Mouse (Mus musculus) ES-E14 (cell line): ENCODE data around the gene Add1. TPM values are rescaled to one million over a fixed set of nuclear protein-coding genes. Genes with fewer than 3 reads are reported as not detected.

ENCODE experiments used
- DNase-seq: peaks from one replicate; pipeline ENCODE4 v3.0.0-alpha.2; 2013; ENCODE audit warnings: low read depth, low spot score
- H3K27ac ChIP-seq: 2 replicates; pipeline ENCODE4 v1.5.1; 2012; ENCODE audit warnings: low read depth, mild to moderate bottlenecking, low read length, moderate library complexity, mixed read lengths; ENCODE audit not compliant: poor library complexity, insufficient read depth, severe bottlenecking
- H3K36me3 ChIP-seq: 2 replicates; pipeline ENCODE4 v1.6.1; 2012; ENCODE audit warnings: mild to moderate bottlenecking, low read length, moderate library complexity, mixed read lengths; ENCODE audit not compliant: control insufficient read depth, poor library complexity, insufficient read depth, severe bottlenecking
- H3K4me1 ChIP-seq, 2 experiments: fragments of 150-350 bp in 1 of 2; sonication (generic) in 1 of 2; 2 replicates each; pipeline ENCODE4 v1.6.1; 2012; ENCODE audit warnings: low read length in 2 of 2, mild to moderate bottlenecking in 1 of 2, mixed read lengths in 1 of 2; ENCODE audit not compliant: control insufficient read depth in 2 of 2, insufficient read depth in 2 of 2, poor library complexity in 1 of 2
- H3K4me3 ChIP-seq, 2 experiments: fragments of 150-350 bp in 1 of 2; sonication (generic) in 1 of 2; 2 replicates each; pipeline ENCODE4 v1.5.1; 2012; ENCODE audit warnings: low read length in 2 of 2, low read depth in 1 of 2, mild to moderate bottlenecking in 1 of 2, mixed read lengths in 1 of 2; ENCODE audit not compliant: insufficient read depth in 1 of 2, poor library complexity in 1 of 2, severe bottlenecking in 1 of 2
- H3K9ac ChIP-seq: 2 replicates; pipeline ENCODE4 v1.6.1; 2012; ENCODE audit warnings: low read depth, mild to moderate bottlenecking, low read length, mixed read lengths; ENCODE audit not compliant: poor library complexity, insufficient read depth, severe bottlenecking
- H3K9me3 ChIP-seq: fragments of 150-350 bp; sonication (generic); 2 replicates; pipeline ENCODE4 v1.6.1; 2012; ENCODE audit warnings: low read depth, mild to moderate bottlenecking, low read length; ENCODE audit not compliant: control insufficient read depth, insufficient read depth
- CHD2 ChIP-seq: IDR thresholded peaks from 2 replicates; pipeline ENCODE4 v1.6.1; 2014; ENCODE audit warnings: mild to moderate bottlenecking, low read depth, low read length, inconsistent platforms
- HCFC1 ChIP-seq: IDR thresholded peaks from 2 replicates; pipeline ENCODE4 v1.6.1; 2012; ENCODE audit warnings: low read length, inconsistent platforms, borderline replicate concordance; ENCODE audit not compliant: insufficient read depth
- MAFK ChIP-seq: IDR thresholded peaks from 2 replicates; pipeline ENCODE4 v1.6.1; 2014; ENCODE audit warnings: mild to moderate bottlenecking, low read depth, low read length, inconsistent platforms; ENCODE audit not compliant: insufficient read depth
- ZC3H11A ChIP-seq: IDR thresholded peaks from 2 replicates; pipeline ENCODE4 v1.6.1; 2012; ENCODE audit warnings: low read depth, mild to moderate bottlenecking, inconsistent platforms, low read length, borderline replicate concordance
- ZNF384 ChIP-seq: IDR thresholded peaks from 2 replicates; pipeline ENCODE4 v1.6.1; 2012; ENCODE audit warnings: low read depth, low read length, inconsistent platforms
- in situ Hi-C, 2 experiments: fragments of 600-800 bp; cut with MboI; formaldehyde crosslinking; loops; one replicate each; pipeline ENCODE4 v1.15.1; 2025; ENCODE audit warnings: low sequenced_read_pairs in 2 of 2, inconsistent platforms in 1 of 2; ENCODE audit not compliant: unreplicated experiment in 2 of 2
- total RNA-seq: library from RNA; depleted of rRNA; stranded (reverse); fragments of 300-350 nt; gene quantifications from 2 replicates; pipeline ENCODE4 v1.2.3, GENCODE M21; 2012; rRNA removed

Add1 gene
- total RNA-seq, 1 experiment, result 78.4 TPM

- H3K9me3 ChIP-seq, result no peaks in the 10 kb centered on the region
- no peaks in the 10 kb centered on the region; a peak in 1 of 4 replicates for H3K4me1 ChIP-seq
- no peak for DNase-seq
- in situ Hi-C loops, result no loop called here
- H3K4me3 ChIP-seq, result no peak overlapping the region
- no peak overlapping the region for H3K27ac ChIP-seq
- TF ChIP-seq ZNF384, result no peak
- H3K36me3 ChIP-seq, result peaks cover 4% of the 10 kb centered on the region; the same call in 1 of the 2 replicates
- H3K9ac ChIP-seq, result no peak overlapping the region
Observed at GRCm38 (mm10) chr5:34661909-34662308, 88.4 kb downstream of the Add1 start.

DNA sequence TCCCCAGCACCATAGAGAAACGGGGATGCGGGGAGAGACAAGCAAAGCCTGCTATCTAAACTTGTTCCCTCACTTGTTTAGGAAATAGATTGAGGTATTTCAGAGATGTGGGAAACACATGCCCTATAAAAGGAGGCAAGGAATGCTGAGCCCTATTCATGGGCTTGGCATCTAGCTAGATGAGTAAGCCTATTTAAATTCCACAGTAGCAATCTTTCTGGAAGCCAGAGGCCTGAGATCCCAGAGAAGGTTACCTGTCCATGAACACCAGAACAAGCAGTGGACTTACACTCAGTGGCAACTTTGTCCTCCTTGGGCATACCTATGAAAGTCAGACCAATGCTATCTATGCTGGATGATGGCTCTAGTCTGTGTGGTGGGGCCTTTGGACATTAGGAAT, 89.8 kb downstream of the Add1 start:
- in situ Hi-C loops, result no loop called here
- Histone ChIP-seq H3K4me1 (no peaks in the 10 kb centered on the region; a peak in 1 of 4 replicates), H3K4me3 (no peak overlapping the region), H3K36me3 (no peaks in the 10 kb centered on the region), H3K9ac (no peak overlapping the region), H3K27ac (no peak overlapping the region), H3K9me3 (no peaks in the 10 kb centered on the region)
- DNase-seq, result no peak
- TF ChIP-seq ZNF384, result no peak
- no peak for TF ChIP-seq MAFK
- no peak for TF ChIP-seq HCFC1
- no peak for TF ChIP-seq ZC3H11A
- TF ChIP-seq CHD2, result no peak

DNA sequence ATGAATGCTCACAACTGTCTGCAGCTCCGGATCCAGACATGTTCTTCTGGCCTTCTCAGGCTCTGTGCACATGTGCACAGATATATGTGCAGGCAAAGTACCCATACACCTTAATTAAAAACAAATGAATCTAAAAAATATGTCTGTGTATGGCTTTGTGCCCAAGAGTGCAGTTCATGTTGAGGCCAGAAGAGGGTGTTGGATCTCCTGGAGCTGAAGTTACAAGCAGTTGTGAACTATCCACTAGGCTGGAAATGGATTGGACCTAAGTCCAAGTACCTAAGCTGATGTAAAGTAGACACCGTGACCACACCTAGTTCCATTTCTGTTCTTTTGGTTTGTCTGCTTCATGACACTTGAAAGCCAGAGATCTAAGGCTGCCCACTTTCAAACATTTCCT, 96.0 kb downstream of the Add1 start:
- in situ Hi-C loops, result no loop called here

GRCm38 (mm10) chr5:34670280-34670679, 96.8 kb downstream of the Add1 start:
- no peak for DNase-seq
- H3K4me1 ChIP-seq, result no peaks in the 10 kb centered on the region
- H3K4me3 ChIP-seq, result no peak overlapping the region
- no peak overlapping the region for H3K9ac ChIP-seq
- H3K36me3 ChIP-seq, result no peaks in the 10 kb centered on the region
- no peak for TF ChIP-seq HCFC1
- in situ Hi-C loops, result no loop called here
- no peak overlapping the region for H3K27ac ChIP-seq
- H3K9me3 ChIP-seq, result no peaks in the 10 kb centered on the region

More for the DNA sequence above, 96.0 kb downstream of the Add1 start:
- Histone ChIP-seq H3K36me3 (no peaks in the 10 kb centered on the region), H3K4me1 (no peaks in the 10 kb centered on the region), H3K9me3 (no peaks in the 10 kb centered on the region), H3K9ac (no peak overlapping the region), H3K27ac (no peak overlapping the region), H3K4me3 (no peak overlapping the region)
- no peak for DNase-seq
- no peak for TF ChIP-seq CHD2
- TF ChIP-seq ZC3H11A, result no peak
- TF ChIP-seq MAFK, result no peak

Other genes starting within 250 kb of the Add1 start
- 177 and 186 TPM in 2 replicates for gene Rnf4, start 237.4 kb upstream of the Add1 start, total RNA-seq
- 17.3 and 19.0 TPM in 2 replicates for gene Fam193a, start 203.7 kb upstream of the Add1 start, total RNA-seq
- 17.0 and 17.7 TPM in 2 replicates for gene Tnip2, start 59.7 kb upstream of the Add1 start, total RNA-seq
- 2.4 and 3.4 TPM in 2 replicates for gene Sh3bp2, start 47.8 kb upstream of the Add1 start, total RNA-seq
- gene Mfsd10, start 63.5 kb downstream of the Add1 start, total RNA-seq, result 192 and 348 TPM in 2 replicates
- gene Nop14, start 86.5 kb downstream of the Add1 start, total RNA-seq, result 60.4 and 78.5 TPM in 2 replicates
- gene Grk4, start 86.7 kb downstream of the Add1 start, total RNA-seq, result 0.45 and 0.53 TPM in 2 replicates
- gene Htt, start 188.1 kb downstream of the Add1 start, total RNA-seq, result 25.6 and 34.0 TPM in 2 replicates